Mouse (Mus musculus): Measurements from ENCODE around the gene Lyzl4.

The Lyzl4 gene

GRCm38 (mm10) chr9:121647026-121647425 is 5.1 kb upstream of the Lyzl4 start:
- DNase-seq, result no peak

DNA sequence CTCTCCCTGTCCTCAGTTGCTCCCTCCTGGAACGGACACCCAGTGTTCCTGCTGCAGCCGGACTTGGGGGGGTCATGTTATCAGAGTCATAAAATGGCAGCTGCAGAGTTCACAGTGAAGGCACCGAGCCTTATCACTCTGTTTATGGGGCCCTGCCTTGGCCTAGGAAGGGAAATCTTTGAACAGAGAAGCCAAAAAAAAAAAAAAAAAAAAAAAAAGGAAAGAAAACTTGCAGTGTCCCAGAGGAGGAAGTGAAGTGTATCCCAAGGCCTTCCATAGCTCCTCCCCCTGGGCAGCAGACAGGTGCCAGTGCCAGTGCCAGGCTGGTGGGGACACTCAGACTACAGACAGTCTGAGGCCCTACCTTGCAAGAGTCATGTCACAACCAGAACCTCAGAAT is 3.0 kb upstream of the Lyzl4 start:
- DNase-seq, result no peak

DNA sequence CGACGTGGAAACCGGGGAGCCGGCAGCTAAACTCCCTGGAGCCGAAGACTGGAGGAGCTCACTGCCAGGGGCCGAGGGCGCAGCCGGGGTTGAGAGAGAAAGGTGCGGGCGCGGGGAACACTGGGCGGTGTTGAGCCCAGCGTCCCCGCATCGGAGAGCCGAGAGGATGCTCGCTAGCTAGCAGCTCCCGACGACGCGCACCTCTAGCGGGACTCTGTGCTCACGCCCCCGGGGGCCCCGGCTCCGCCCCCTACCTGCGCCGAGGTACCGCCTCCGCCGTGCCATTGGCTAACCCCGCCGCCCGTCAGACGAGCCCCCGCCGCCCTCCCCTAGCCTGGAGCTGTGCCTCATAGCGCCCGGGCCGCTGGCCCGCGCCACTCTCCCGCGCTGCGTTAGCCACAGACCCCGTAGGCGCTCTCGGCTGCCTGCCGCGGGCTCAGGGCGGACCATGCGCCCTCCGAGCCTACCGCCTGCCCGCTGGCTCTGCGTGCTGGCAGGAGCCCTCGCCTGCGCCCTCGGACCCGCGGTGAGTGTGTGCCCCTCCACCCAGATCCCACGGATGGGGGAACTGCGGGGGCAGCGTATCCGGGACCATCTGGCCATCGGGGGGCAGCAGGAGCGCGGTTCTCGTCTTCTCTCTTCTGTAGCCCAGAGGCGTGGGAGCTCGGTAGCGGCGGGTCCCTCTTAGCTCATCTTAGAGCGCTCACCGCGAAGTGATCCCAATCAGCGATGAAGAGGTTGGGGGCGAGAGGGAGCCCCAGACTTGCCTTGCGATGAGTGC is 695 bp upstream of the Lyzl4 start, which contains the start of gene Vipr1:
TSS of gene Vipr1 (plus strand) at position 316 of the 781 bp plus-strand sequence.
- DNase-seq, result peak; percentile 95

GRCm38 (mm10) chr9:121641235-121641915 is 521 bp downstream of the Lyzl4 start:
- DNase-seq, result peak; percentile 93

- DNase-seq, result no peak
Measured at GRCm38 (mm10) chr9:121639790-121640189, 2.1 kb downstream of the Lyzl4 start.

- DNase-seq, result peak; percentile 97
Measured at GRCm38 (mm10) chr9:121635835-121636576, 5.9 kb downstream of the Lyzl4 start.

GRCm38 (mm10) chr9:121633306-121633705 is 8.6 kb downstream of the Lyzl4 start:
- peak; percentile 91 for DNase-seq

DNA sequence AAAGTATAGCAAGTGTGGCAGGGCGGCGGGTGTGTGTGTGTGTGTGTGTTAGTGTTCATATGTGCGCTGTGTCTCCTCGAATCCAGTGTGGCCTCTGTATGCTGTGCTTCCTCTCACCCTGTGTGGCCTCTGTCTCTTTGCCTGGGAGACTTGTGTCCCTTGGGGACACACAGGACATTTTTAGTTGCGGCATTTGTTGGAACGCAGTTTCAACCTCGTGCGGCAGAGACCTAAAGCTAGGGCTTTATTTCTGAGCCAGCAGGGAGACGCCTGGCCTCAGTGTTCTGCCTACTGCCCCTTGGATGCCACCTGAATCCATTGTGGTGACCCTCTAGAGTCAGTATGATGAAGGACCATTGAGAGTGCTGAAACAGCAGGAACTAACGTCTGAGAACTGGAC is 9.0 kb downstream of the Lyzl4 start:
- DNase-seq, result peak; percentile 93

- DNase-seq, result peak; percentile 96
Measured at GRCm38 (mm10) chr9:121631946-121632345, 9.9 kb downstream of the Lyzl4 start.

DNA sequence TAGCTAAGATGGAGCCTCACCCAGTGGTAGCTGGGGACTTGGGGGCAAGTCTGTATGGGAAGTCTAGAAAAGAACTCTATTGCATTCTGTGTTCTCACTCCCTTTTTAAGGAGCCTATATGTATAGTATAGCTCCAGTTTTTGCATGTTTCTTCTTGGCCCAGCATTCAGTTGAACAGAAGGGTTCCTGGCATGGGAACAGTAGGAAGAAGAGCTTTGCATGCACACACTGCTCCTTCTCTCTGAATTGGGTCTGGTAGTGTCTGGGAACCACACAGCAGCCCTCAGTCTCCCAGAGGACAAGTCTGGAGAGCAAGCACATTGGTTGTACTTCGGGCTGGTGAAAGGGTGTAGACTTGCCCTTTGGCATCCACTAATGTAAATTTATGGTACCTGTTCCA is 11.3 kb downstream of the Lyzl4 start:
- no peak for DNase-seq

GRCm38 (mm10) chr9:121624920-121625319 is 17.0 kb downstream of the Lyzl4 start:
- no peak for DNase-seq

DNA sequence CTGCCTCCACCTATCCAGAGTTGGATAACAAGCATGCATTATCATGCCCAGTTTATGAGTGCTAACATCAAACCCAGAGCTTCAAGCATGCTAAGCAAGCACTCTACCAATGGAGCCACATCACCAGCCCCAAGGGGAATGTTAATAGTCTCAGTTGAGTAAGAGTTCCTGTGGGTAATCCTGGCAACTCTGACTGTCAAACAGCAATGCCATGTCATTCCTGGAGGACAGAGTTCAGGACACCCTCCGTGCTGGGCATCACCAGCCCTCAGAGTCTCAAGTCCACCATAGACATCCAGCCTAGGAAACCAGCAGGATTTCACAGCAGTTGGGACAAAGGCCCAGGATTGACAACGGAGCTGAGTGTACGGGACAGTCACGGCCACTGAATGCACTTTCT is 18.7 kb downstream of the Lyzl4 start:
- DNase-seq, result no peak

DNA sequence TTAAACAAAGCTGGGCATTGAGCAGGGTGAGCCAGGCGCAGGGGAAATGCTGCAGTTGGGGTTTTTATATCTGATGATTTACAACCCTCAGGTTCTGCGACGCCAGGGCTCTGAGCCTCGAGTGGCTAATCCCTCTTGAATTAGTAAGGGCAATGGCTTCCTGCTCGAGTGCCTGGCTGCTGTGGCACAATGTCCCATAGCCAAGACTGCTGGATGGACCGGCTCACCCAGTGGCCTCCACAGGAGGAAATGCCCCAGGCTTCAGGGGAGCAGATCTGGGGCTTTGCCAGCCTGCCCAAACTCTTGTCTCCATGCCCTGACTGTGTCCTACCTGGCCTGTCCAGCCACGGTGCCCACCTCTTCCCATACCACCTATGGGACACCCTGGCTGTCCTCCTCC is 22.5 kb downstream of the Lyzl4 start:
- no peak for DNase-seq

- no peak for DNase-seq
Measured at GRCm38 (mm10) chr9:121616471-121616870, 25.4 kb downstream of the Lyzl4 start.

- DNase-seq, result no peak
Measured at GRCm38 (mm10) chr9:121614241-121614757, 27.6 kb downstream of the Lyzl4 start.

GRCm38 (mm10) chr9:121613192-121613591 is 28.7 kb downstream of the Lyzl4 start:
- no peak for DNase-seq

DNA sequence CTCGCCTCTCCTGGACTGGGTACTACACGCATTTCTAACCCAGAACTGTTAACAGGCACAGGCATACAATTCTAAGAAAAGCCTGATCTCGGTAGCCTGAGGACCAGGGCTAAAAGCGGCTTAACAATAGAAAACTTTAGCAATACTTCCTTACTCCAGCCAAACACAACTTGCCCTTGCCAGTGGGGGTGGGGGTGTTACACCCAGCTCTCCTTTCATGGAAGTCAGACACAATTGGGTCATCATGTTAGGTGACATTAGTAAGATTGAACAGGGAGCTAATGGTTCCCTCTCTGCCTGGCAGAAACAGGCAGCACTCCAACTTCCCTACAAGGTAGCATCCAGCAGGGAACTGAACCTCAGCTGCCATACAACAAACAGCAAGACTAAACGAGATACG is 32.5 kb downstream of the Lyzl4 start:
- no peak for DNase-seq

DNA sequence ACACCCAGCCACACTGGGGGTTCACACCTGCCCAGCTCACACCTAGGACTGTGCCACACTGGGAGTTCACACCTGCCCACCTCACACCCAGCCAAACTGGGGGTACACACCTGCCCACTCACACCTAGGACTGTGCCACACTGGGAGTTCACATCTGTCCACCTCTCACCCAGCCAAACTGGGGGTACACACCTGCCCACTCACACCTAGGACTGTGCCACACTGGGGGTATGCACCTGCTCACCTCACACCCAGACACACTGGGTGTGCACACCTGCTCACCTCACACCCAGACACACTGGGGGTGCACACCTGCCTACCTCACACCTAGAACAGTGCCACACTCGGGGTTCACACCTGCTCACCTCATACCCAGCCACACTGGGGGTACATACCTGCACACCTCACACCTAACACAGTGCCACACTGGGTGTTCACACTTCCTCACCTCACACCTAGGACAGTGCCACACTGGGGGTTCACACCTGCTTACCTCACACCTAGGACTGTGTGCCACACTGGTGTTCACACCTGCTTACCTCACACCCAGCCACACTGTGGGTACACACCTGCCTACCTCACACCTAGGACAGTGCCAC is 35.3 kb downstream of the Lyzl4 start:
- DNase-seq, result no peak

DNA sequence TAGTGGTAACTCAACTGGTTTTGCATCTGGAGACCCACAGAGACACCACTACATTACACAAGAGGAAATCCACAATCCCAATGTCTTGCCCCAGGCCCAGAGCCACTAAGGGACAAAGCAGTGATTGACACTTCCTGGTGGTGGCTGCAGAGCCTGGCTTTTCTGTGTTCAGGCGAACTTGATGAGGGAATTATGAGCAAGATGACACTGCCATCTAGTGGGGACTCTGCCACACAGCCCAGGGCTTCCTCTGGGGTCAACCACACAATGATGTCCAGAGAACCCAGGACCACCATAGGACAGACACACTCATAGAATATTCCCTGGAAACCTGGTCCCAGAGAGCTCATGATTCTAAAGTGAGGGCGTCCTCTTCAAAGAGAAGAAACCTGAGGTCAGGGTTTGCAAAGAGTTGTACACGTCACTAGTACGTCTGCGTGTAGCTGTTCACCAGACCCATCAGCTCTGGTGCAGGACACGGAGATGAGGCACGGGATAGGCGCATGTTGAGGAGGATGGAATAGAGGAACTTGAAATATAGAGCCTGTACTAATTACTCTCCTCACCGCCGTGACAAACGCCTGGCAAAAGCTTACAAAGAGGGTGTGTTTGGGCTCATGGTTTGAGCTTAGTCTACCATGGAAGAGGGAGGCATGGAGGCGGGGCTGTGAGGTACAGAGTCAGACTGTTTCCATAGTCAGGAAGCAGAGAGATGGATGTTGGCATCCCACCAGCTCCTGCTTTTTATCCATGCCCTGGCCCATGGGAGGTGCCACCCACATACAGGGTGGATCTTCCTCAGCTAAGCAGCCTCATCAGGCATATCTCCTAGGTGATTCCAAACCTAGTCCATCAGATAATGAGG is 36.2 kb downstream of the Lyzl4 start:
- peak; percentile 95 for DNase-seq

DNA sequence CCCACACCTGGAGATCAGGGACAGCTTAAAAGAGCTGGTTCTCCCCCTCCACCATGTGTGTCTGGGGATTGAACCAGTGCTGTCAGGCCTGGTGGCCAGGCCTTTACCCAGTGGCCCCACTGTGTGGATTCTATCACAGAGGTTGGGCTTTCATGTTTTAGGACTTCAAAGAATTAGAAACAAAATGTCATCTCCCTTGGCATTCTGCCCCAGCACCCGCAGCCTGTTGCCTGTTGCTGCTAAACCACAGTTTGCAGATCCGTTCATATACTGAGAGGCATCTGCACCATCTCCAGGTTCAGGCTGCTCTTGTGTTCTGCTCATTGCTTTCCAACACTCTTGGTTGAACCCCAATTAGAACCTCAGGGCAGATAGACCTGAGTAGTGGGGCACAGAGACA is 39.5 kb downstream of the Lyzl4 start:
- DNase-seq, result no peak

DNA sequence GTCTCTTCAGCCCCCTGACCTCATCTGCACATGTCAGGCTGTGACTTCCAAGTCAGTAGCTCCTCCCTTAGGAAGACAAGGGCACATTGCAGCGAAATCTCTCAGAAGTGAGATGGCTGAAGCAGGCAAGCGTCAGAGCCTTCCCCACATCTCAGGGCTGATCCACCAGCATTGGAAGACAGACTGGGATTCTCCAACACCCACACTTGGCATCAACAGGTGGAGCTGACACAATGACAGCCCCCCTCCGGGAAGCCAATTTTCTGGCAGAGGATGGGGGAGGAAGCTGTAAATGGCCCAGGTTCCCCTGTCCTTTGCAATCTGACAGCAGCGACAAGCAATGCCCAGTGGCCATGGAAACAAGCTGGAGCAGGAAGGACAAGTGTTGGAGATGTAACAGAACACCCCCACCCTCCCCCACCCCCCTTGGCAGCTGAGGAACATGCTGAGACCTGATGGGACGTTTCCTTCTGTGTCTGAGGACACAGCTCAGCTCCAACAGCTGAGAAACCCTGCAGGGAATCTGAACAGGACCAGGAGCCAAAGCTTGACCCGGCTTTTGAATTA is 41.0 kb downstream of the Lyzl4 start:
- no peak for DNase-seq
